Mouse (Mus musculus): ENCODE measurements around the gene Eno3. TPM values are rescaled to one million over a fixed set of nuclear protein-coding genes. Genes with fewer than 3 reads are reported as not detected.
A peak's percentile ranks its signal among the peaks of the same experiment; 100 is the strongest.

The Eno3 gene
- total and polyA plus RNA-seq, 3 experiments: 11.2 to 26.4 (median 23.0) TPM

DNA sequence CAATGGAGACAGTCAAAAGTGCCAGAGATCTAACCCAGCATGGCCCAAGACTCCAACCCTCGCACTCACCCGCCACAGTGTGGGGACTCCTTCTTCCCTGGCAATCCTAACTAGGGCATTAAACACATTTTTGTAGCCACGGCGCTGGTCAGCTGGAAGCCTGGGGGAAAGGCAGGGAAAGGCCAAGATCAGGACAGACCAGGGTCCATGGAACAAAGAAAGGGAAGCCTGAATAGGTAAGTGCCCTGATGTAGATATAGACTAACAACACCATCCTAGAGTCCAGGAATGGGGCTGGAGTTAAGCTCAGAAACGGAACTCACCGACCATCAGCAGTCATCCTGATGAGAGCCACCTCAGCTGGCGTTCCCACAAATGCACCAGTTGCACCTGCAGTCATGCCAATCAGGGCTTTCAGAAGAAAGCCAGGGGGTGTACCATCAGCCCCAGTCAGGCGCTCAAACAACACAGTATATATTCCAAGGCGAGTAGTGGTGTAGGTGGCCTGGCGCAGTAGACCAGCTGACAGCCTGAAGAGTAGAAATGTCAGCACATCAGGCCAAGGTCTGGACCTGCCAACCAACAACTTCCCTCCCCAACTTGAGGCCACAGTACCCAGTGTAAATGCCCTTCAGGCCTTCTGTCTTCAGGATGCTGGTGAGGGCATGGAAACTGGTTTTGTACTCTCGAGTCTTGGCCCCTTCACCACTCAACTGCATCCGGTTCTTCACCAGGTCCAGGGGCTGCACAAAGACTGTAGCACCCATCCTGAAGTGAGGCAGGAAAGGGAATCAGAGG lies 11.3 kb upstream of the Eno3 start:
- no peak for TF ChIP-seq CHD2 (IDR thresholded peaks at IDR 0.05; ENCODE audit: low read length)
- no peak for TF ChIP-seq POLR2AphosphoS2 (IDR thresholded peaks at IDR 0.05; ENCODE audit: low read depth, low read length)
- TF ChIP-seq MAZ (IDR thresholded peaks at IDR 0.05; ENCODE audit: low read depth, low read length): no peak
- no peak for TF ChIP-seq MAFK (IDR thresholded peaks at IDR 0.05; ENCODE audit: insufficient replicate concordance, low read length)
- no peak for TF ChIP-seq ZC3H11A (IDR thresholded peaks at IDR 0.05; ENCODE audit: low read depth, low read length)
- TF ChIP-seq ZNF384 (IDR thresholded peaks at IDR 0.05; ENCODE audit: low read depth, low read length): no peak
- TF ChIP-seq USF1 (IDR thresholded peaks at IDR 0.05; ENCODE audit: low read depth, low read length): no peak
- no peak for TF ChIP-seq SIN3A (IDR thresholded peaks at IDR 0.05; ENCODE audit: low read length)
- TF ChIP-seq UBTF (IDR thresholded peaks at IDR 0.05; ENCODE audit: low read depth, low read length): no peak
- no peak for TF ChIP-seq RAD21 (IDR thresholded peaks at IDR 0.05; ENCODE audit: low read depth, low read length)
- no peak for TF ChIP-seq HCFC1 (IDR thresholded peaks at IDR 0.05; ENCODE audit: low read depth, low read length)
- no peak for TF ChIP-seq BHLHE40 (IDR thresholded peaks at IDR 0.05; ENCODE audit: low read depth, low read length)
- no peak for TF ChIP-seq ETS1 (conservative IDR thresholded peaks at IDR 0.05; ENCODE audit: low read depth, low read length)
- TF ChIP-seq JUND (conservative IDR thresholded peaks at IDR 0.05; ENCODE audit: low read depth, low read length): no peak
- TF ChIP-seq MEF2A (IDR thresholded peaks at IDR 0.05; ENCODE audit: borderline replicate concordance, low read depth, low read length): no peak
- no peak for TF ChIP-seq NRF1 (IDR thresholded peaks at IDR 0.05; ENCODE audit: low read depth, low read length)
- Histone ChIP-seq H3K27ac (ENCODE audit: insufficient read depth, low read depth) (no peak overlapping the region), H3K79me2 (replicated peaks; ENCODE audit: control insufficient read depth, extremely low read depth, insufficient read depth, poor library complexity, severe bottlenecking) (peaks cover 39% of the 10 kb centered on the region), H3K9ac (ENCODE audit: insufficient read depth, low read depth) (peak overlapping the region; percentile 93), H3K4me3 (replicated peaks in 1 of 3; ENCODE audit: low read depth in 2 of 3, low read length in 2 of 3, poor library complexity in 1 of 3) (peak overlapping the region; percentile 66 to 99 (median 80)), H3K36me3 (replicated peaks in 1 of 2; ENCODE audit: control insufficient read depth in 1 of 2, insufficient read depth in 1 of 2, low read length in 1 of 2) (peaks cover 29 to 67% of the 10 kb centered on the region in 2 experiments), H3K27me3 (replicated peaks) (no peaks in the 10 kb centered on the region), H3K9me3 (replicated peaks; ENCODE audit: low read length) (no peaks in the 10 kb centered on the region), H3K4me2 (ENCODE audit: insufficient read depth, low read depth, poor library complexity, severe bottlenecking) (peak overlapping the region; percentile 81), H3K4me1 (ENCODE audit: control insufficient read depth in 1 of 2, insufficient read depth in 2 of 2) (peaks cover 20 to 38% of the 10 kb centered on the region in 2 experiments)
- DNase-seq (ENCODE audit: extremely low read depth): peak; percentile 17
- dilution Hi-C loops (cut with MboI; ENCODE audit: extremely low pct_ligation_motif_present, extremely low pct_unique_long_range_greater_than_20kb, low sequenced_read_pairs) (no loop called here), in situ Hi-C loops (cut with MboI; ENCODE audit: low pct_ligation_motif_present, low pct_unique_long_range_greater_than_20kb, low sequenced_read_pairs) (no loop called here)

GRCm38 (mm10) chr11:70646259-70646555 lies 10.8 kb upstream of the Eno3 start:
- Histone ChIP-seq H3K36me3 (replicated peaks in 1 of 2; ENCODE audit: control insufficient read depth in 1 of 2, insufficient read depth in 1 of 2, low read length in 1 of 2) (peaks cover 34 to 72% of the 10 kb centered on the region in 2 experiments), H3K79me2 (replicated peaks; ENCODE audit: control insufficient read depth, extremely low read depth, insufficient read depth, poor library complexity, severe bottlenecking) (peaks cover 44% of the 10 kb centered on the region), H3K4me2 (ENCODE audit: insufficient read depth, low read depth, poor library complexity, severe bottlenecking) (peak overlapping the region; percentile 81), H3K4me3 (replicated peaks in 1 of 3; ENCODE audit: low read depth in 2 of 3, low read length in 2 of 3, poor library complexity in 1 of 3) (peak overlapping the region; percentile 66 to 99 (median 80)), H3K4me1 (ENCODE audit: control insufficient read depth in 1 of 2, insufficient read depth in 2 of 2) (peaks cover 25 to 43% of the 10 kb centered on the region in 2 experiments), H3K9ac (ENCODE audit: insufficient read depth, low read depth) (peak overlapping the region; percentile 93), H3K27ac (ENCODE audit: insufficient read depth, low read depth) (peak overlapping the region; percentile 58; the same call in 1 of the 2 replicates), H3K9me3 (replicated peaks; ENCODE audit: low read length) (no peaks in the 10 kb centered on the region), H3K27me3 (replicated peaks) (no peaks in the 10 kb centered on the region)
- TF ChIP-seq CHD1 (IDR thresholded peaks at IDR 0.05; ENCODE audit: low read depth, low read length) (peak; percentile 40; the same call in 1 of the 2 replicates), MAZ (IDR thresholded peaks at IDR 0.05; ENCODE audit: low read depth, low read length) (no peak)
- DNase-seq (ENCODE audit: extremely low read depth): no peak
- in situ Hi-C loops (cut with MboI; ENCODE audit: low pct_ligation_motif_present, low pct_unique_long_range_greater_than_20kb, low sequenced_read_pairs): no loop called here
- dilution Hi-C loops (cut with MboI; ENCODE audit: extremely low pct_ligation_motif_present, extremely low pct_unique_long_range_greater_than_20kb, low sequenced_read_pairs): no loop called here

Data from CH12.LX (cell line).